Mouse (Mus musculus) Muller cell, postnatal 12 days (primary cell): Measurements from ENCODE around the gene Wdpcp.
"Not testable (repeated sequence)": the region's sequence is repeated elsewhere in the genome, so short reads cannot be mapped to it uniquely, and the experiment has no call there.

Experiments
- DNase-seq: peaks from one replicate; pipeline ENCODE4 v3.0.0-alpha.2; 2015; ENCODE audit errors: inconsistent ontology term

Wdpcp gene

GRCm38 (mm10) chr11:21571700-21572381 lies at the start of gene Wdpcp, which contains the start of gene Mdh1:
TSS of gene Wdpcp (plus strand) at chr11:21572235.
TSS of gene Mdh1 (minus strand) at chr11:21572367.
- peak; percentile 98 for DNase-seq

- no peak for DNase-seq
Observed at GRCm38 (mm10) chr11:21528676-21529394, 43.2 kb upstream of the Wdpcp start.

DNA sequence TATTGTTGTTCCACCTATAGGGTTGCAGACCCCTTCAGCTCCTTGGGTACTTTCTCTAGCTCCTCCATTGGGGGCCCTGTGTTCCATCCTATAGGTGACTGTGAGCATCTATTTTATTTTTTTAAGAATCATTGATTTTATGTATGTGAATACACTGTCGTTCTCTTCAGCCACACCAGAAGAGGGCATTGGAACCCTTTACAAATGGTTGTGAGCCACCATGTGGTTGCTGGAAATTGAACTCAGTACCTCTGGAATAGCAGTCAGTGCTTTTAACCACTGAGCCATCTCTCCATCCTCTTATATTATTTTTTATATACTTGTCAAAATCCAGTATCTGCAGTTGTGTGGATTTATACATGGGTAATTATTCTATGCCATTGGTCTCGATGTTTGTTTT lies 41.2 kb upstream of the Wdpcp start:
- not testable (repeated sequence) for DNase-seq

DNA sequence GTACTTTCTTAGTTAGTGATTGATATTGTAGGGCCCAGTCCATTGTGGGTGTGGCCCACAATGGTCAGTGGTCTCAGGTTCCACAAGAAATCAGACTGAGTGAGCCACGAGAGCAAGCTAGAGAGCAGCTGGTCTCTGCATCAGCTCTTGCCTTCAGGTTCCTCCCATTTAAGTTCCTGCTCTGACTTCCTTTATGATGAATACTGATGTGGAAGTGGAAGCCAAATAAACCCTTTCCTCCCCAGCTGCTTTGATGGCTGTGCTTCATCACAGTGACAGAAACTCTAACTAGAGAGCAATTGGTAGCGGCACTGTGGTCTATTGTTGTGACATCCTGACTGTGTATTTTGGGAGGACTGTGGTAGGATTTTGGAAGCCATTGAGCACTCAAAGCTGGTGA lies 32.0 kb upstream of the Wdpcp start:
- no peak for DNase-seq

DNA sequence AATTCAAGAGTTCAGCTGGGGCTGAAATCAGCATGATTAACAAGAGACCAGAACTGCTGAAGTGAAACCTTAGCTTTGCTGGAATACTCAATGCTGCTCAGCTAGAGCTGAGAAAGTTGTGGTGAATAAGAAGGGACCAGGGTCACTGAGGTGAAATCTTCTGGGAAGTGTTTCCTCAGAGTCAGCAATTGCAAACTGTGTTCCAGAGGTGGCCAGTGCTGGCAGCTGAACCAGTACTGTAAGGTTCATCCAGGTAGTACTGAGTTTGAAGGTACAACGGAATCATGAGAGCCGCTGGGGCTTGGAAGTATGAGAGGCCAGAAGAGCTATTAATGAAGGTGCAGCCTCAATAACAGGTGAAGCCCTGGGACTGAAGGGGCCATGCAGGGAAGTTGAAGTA lies 31.4 kb upstream of the Wdpcp start:
- no peak for DNase-seq

- no peak for DNase-seq
Observed at GRCm38 (mm10) chr11:21542731-21543130, 29.3 kb upstream of the Wdpcp start.

- no peak for DNase-seq
Observed at GRCm38 (mm10) chr11:21545021-21545420, 27.0 kb upstream of the Wdpcp start.

GRCm38 (mm10) chr11:21545951-21546350 lies 26.1 kb upstream of the Wdpcp start:
- no peak for DNase-seq

DNA sequence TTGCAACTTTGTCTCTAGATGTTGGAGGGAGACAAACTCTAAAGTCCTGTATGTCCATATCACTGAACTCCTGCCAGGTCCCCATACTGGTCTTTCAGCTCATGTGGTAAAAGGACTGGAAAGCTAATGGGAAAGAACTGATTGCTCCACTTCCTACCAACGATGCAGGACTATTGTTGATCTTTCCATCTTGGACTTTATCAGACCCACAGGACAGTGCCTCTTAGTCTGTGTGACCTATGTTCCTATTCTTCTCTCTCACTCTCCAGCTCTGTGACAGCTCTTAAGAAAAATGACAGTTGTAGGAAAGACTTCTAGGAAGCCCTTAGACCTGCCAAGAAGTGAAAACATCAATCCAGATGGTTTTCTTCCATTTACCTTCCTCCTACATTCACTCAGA lies 25.4 kb upstream of the Wdpcp start:
- DNase-seq, result no peak

- DNase-seq, result no peak
Observed at GRCm38 (mm10) chr11:21547518-21547917, 24.5 kb upstream of the Wdpcp start.

- DNase-seq, result no peak
Observed at GRCm38 (mm10) chr11:21549052-21549451, 23.0 kb upstream of the Wdpcp start.

GRCm38 (mm10) chr11:21549754-21550153 lies 22.3 kb upstream of the Wdpcp start:
- DNase-seq, result no peak

GRCm38 (mm10) chr11:21550222-21551173 lies 21.5 kb upstream of the Wdpcp start:
- DNase-seq, result no peak

- no peak for DNase-seq
Observed at GRCm38 (mm10) chr11:21552049-21552448, 20.0 kb upstream of the Wdpcp start.

DNA sequence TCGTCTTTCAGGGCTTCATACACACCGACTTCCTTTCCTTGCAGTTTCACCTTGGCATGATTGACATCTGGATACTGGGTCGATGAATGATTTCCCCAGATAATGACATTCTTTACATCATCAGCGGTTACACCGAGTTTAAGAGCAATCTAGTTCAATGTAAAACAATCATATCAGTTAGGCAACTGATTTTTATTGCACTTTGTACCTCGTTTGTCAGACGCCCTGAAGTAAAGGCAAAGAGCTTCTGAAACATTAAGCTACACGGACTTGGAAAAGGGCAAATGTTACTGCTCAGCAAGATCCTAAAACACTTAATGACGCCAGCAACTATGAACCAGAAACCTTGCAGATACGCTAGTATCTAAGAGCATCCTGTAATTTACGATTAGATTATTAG lies 12.3 kb upstream of the Wdpcp start:
- DNase-seq, result no peak

- DNase-seq, result no peak
Observed at GRCm38 (mm10) chr11:21561347-21561746, 10.7 kb upstream of the Wdpcp start.

DNA sequence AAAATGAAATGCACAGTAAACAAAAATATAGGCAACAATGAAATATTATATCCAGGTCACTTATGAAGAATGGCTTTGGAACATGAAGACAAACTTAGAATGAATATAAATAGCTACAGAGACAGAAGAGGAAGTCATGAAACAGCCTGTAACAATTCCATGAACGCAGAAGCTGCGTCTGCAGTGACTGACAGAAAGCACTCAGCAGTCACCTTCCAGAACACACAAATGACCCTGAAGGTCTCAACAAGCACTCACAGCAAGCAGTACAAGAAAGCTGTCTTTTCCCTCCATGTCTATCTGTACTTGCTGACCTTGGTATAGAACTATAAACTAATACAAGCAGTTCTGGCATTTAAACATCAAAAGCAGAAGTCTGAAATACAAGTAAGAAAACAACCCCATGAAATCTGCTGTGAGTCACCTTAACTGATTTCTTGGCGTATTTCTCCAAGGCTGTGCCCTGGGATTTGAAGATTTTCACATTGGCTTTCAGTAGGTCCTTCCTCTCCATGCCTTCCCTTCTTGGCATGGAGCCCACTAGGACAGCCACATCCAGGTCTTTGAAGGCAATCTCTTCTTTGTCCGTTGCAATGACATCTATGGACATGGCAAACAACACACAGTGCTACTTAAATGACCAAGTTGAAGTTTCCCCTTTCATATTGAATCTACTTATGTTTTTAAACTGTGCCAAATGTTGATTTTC lies 8.3 kb upstream of the Wdpcp start:
- DNase-seq, result no peak

DNA sequence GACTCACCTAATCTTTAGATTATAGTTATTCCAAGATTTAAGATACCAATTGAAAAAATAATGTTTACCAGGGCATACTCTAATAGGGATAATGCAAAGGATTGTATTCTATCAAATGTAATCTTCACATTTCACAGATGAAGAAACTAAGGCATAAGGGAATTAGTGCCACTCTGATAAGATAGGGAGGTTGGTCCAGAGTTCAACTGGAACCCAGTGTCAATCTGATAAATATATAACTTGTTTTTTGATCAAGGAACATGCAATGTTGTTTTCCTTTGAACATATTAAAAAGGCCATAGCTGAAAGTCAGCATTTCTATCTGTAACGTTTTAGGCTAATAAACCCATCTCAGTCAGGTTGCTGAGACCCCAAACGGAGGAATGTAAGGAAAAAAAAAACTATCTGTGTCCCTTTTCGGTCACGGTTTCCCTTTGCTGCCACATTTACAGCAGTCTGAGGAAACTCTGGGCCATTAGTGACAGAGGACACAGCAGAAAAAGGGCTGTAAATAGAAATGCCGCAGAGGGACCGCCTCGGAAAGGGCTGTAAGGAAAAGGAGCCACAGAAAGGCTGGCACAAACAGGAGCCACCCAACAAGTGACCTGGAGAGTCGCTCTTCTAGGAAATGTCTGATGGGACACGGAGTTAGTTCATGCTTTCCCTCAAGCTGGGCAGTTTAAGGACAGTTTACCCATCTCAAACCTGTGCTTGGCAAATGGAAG lies 7.2 kb upstream of the Wdpcp start:
- no peak for DNase-seq

DNA sequence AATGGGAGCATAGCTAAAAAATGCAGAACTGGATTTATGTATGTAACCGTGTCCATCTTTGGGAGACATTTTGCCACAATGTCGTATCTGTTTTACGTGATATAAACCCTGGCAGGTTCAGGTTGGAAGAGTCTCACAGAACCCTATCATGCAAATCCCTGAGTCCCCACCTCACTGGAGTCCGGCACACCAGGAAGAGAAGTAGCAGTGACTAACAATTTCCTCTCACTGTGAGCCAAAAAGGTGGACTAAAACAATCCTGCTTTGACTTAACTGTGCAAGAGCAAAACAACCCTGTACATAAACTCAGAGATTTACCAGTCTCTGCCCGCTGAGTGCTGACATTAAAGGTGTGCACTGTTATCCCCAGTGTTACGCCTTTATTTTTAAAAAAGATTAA lies 5.1 kb upstream of the Wdpcp start:
- DNase-seq, result no peak

DNA sequence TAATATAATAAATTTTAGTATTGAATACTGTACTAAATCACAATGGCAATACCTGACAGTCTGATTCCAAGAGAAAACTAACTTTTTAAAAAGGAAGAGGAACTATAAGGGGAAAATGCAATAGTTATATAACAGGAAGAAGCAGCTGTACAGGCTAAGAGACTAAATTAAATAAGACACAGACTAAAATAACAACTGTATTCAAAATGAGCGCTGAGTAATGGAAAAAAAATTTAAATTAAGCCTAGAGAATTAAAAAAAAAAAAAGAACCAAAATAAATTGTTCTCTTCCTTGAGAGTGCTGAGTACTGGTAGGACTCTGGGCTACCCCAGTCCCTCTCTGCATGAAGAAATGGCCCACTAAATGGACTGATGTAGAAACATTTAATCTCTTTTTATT lies 4.3 kb upstream of the Wdpcp start:
- no peak for DNase-seq

DNA sequence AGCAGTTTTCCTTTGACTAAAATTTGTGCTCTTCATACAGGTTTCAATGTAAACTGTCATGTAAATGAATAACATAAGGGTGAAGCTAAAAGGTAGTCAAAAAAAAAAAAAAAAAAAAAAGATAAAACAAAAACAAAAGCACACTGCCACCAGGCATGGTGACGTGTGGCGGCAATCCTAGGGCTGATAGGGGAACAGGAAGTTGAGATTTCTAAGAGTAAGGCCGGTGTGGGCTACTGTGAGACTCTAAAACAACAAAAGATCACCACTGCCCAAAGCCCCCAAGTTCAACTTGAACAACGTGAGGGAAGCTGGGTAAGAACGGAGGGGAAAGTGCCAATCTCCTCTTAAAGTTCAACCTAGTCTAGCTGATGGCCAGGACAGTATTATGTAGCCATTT lies 3.0 kb upstream of the Wdpcp start:
- no peak for DNase-seq
